Mouse (Mus musculus) midbrain, embryonic 10.5 days (tissue): ENCODE data around the gene Rbms3. TPM values are rescaled to one million over a fixed set of nuclear protein-coding genes. Genes with fewer than 3 reads are reported as not detected.

Experiments used
- DNase-seq: peaks from one replicate; pipeline ENCODE4 v3.0.0-alpha.2; 2017; ENCODE audit warnings: low spot score
- H3K27ac ChIP-seq: fragments of 300-500 bp; sonication (generic); replicated peaks from 2 replicates; pipeline ENCODE4 v1.5.1; 2016; ENCODE audit warnings: mild to moderate bottlenecking
- H3K27me3 ChIP-seq: fragments of 300-500 bp; sonication (generic); 2 replicates; pipeline ENCODE4 v1.6.1; 2016; ENCODE audit warnings: low read depth, mild to moderate bottlenecking; ENCODE audit not compliant: poor library complexity, severe bottlenecking
- H3K36me3 ChIP-seq: fragments of 300-500 bp; sonication (generic); 2 replicates; pipeline ENCODE4 v1.6.1; 2016; ENCODE audit warnings: mild to moderate bottlenecking, moderate library complexity
- H3K4me1 ChIP-seq: fragments of 300-500 bp; sonication (generic); 2 replicates; pipeline ENCODE4 v1.6.1; 2016
- H3K4me3 ChIP-seq: fragments of 300-500 bp; sonication (generic); 2 replicates; pipeline ENCODE4 v1.5.1; 2016; ENCODE audit warnings: mild to moderate bottlenecking, moderate library complexity
- H3K9me3 ChIP-seq: fragments of 300-500 bp; sonication (generic); replicated peaks from 2 replicates; pipeline ENCODE4 v1.6.1; 2016; ENCODE audit warnings: mild to moderate bottlenecking
- WGBS: fragments of 180-500 bp; shearing (Covaris S2); methylation state at CpG from one replicate; pipeline ENCODE4 v1.1.7; 2016; 5-methylcytosine and 5-hydroxymethylcytosine counted together
- polyA plus RNA-seq: library from polyadenylated mRNA; unstranded; fragments of >200 nt; fragmentation: Nextera tagmentation; extraction: Ambion mirVana; gene quantifications from 2 replicates; pipeline ENCODE4 v1.2.1, GENCODE M21; 2016

Rbms3 gene
- polyA plus RNA-seq, 1 experiment from 2014 or later, result 11.4 TPM

- Histone ChIP-seq H3K4me3 (no peak overlapping the region), H3K36me3 (no peaks in the 10 kb centered on the region; the same call in 1 of the 2 replicates), H3K27me3 (no peaks in the 10 kb centered on the region), H3K4me1 (peaks cover 12% of the 10 kb centered on the region), H3K27ac (no peak overlapping the region), H3K9me3 (no peaks in the 10 kb centered on the region; the same call in 1 of the 2 replicates)
- 98% methylated on average over 15 of the region's 15 CpGs for WGBS
- no peak for DNase-seq
Observed at GRCm38 (mm10) chr9:117187116-117188034, 442.3 kb downstream of the Rbms3 start.

- no peak overlapping the region for H3K4me3 ChIP-seq
- H3K9me3 ChIP-seq, result no peaks in the 10 kb centered on the region
- H3K27ac ChIP-seq, result no peak overlapping the region
- WGBS, result 74% methylated on average over 7 of the region's 7 CpGs
- H3K36me3 ChIP-seq, result no peaks in the 10 kb centered on the region; the same call in 1 of the 2 replicates
- H3K27me3 ChIP-seq, result no peaks in the 10 kb centered on the region
- peaks cover 9% of the 10 kb centered on the region for H3K4me1 ChIP-seq
- no peak for DNase-seq
Observed at GRCm38 (mm10) chr9:117180658-117181057, 449.1 kb downstream of the Rbms3 start.

GRCm38 (mm10) chr9:117178366-117178765 lies 451.3 kb downstream of the Rbms3 start:
- Histone ChIP-seq H3K27ac (no peak overlapping the region), H3K9me3 (no peaks in the 10 kb centered on the region), H3K4me1 (peaks cover 19% of the 10 kb centered on the region), H3K36me3 (no peaks in the 10 kb centered on the region; the same call in 1 of the 2 replicates), H3K4me3 (no peak overlapping the region), H3K27me3 (no peaks in the 10 kb centered on the region)
- DNase-seq, result no peak
- WGBS, result 91% methylated on average over 4 of the region's 4 CpGs

GRCm38 (mm10) chr9:117172526-117172925 lies 457.2 kb downstream of the Rbms3 start:
- H3K27me3 ChIP-seq, result no peaks in the 10 kb centered on the region
- no peak for DNase-seq
- WGBS, result 93% methylated on average over 7 of the region's 7 CpGs
- peaks cover 24% of the 10 kb centered on the region for H3K4me1 ChIP-seq
- H3K27ac ChIP-seq, result no peak overlapping the region
- H3K9me3 ChIP-seq, result no peaks in the 10 kb centered on the region
- no peak overlapping the region for H3K4me3 ChIP-seq
- H3K36me3 ChIP-seq, result no peaks in the 10 kb centered on the region

GRCm38 (mm10) chr9:117169196-117169595 lies 460.5 kb downstream of the Rbms3 start:
- DNase-seq, result no peak
- no peaks in the 10 kb centered on the region for H3K27me3 ChIP-seq
- WGBS, result 94% methylated on average over 5 of the region's 5 CpGs

GRCm38 (mm10) chr9:117163143-117163542 lies 466.6 kb downstream of the Rbms3 start:
- Histone ChIP-seq H3K27me3 (no peaks in the 10 kb centered on the region), H3K9me3 (no peaks in the 10 kb centered on the region), H3K36me3 (no peaks in the 10 kb centered on the region), H3K4me3 (no peak overlapping the region; the same call in 1 of the 2 replicates), H3K4me1 (peaks cover 26% of the 10 kb centered on the region), H3K27ac (peak overlapping the region; percentile 74)
- DNase-seq, result peak; percentile 57
- 19% methylated on average over 6 of the region's 6 CpGs for WGBS

More at GRCm38 (mm10) chr9:117169196-117169595, 460.5 kb downstream of the Rbms3 start:
- Histone ChIP-seq H3K4me1 (peaks cover 22% of the 10 kb centered on the region), H3K9me3 (no peaks in the 10 kb centered on the region), H3K4me3 (no peak overlapping the region), H3K36me3 (no peaks in the 10 kb centered on the region), H3K27ac (no peak overlapping the region)

- Histone ChIP-seq H3K27ac (no peak overlapping the region), H3K27me3 (no peaks in the 10 kb centered on the region), H3K4me1 (peaks cover 29% of the 10 kb centered on the region), H3K9me3 (no peaks in the 10 kb centered on the region), H3K4me3 (no peak overlapping the region), H3K36me3 (no peaks in the 10 kb centered on the region)
- 76% methylated on average over 6 of the region's 6 CpGs for WGBS
- DNase-seq, result no peak
Observed at GRCm38 (mm10) chr9:117161150-117161549, 468.6 kb downstream of the Rbms3 start.

- Histone ChIP-seq H3K36me3 (no peaks in the 10 kb centered on the region), H3K4me1 (peaks cover 13% of the 10 kb centered on the region), H3K4me3 (no peak overlapping the region), H3K9me3 (no peaks in the 10 kb centered on the region), H3K27me3 (no peaks in the 10 kb centered on the region), H3K27ac (peak overlapping the region; percentile 13; the same call in 1 of the 2 replicates)
- WGBS, result 78% methylated on average over 9 of the region's 9 CpGs
- DNase-seq, result no peak
Observed at GRCm38 (mm10) chr9:117156330-117156905, 473.3 kb downstream of the Rbms3 start.

- WGBS, result 95% methylated on average over 4 of the region's 4 CpGs
- Histone ChIP-seq H3K36me3 (no peaks in the 10 kb centered on the region), H3K4me3 (no peak overlapping the region), H3K4me1 (peaks cover 13% of the 10 kb centered on the region), H3K27ac (no peak overlapping the region), H3K27me3 (no peaks in the 10 kb centered on the region), H3K9me3 (no peaks in the 10 kb centered on the region)
- DNase-seq, result no peak
Observed at GRCm38 (mm10) chr9:117154590-117154989, 475.1 kb downstream of the Rbms3 start.

GRCm38 (mm10) chr9:117153686-117154274 lies 475.9 kb downstream of the Rbms3 start:
- 76% methylated on average over 20 of the region's 20 CpGs for WGBS
- Histone ChIP-seq H3K27me3 (no peaks in the 10 kb centered on the region), H3K36me3 (no peaks in the 10 kb centered on the region), H3K9me3 (no peaks in the 10 kb centered on the region), H3K4me3 (no peak overlapping the region), H3K27ac (no peak overlapping the region), H3K4me1 (peaks cover 13% of the 10 kb centered on the region)
- no peak for DNase-seq

GRCm38 (mm10) chr9:117151951-117152350 lies 477.8 kb downstream of the Rbms3 start:
- DNase-seq, result no peak
- peaks cover 13% of the 10 kb centered on the region for H3K4me1 ChIP-seq
- no peaks in the 10 kb centered on the region for H3K36me3 ChIP-seq
- H3K27me3 ChIP-seq, result no peaks in the 10 kb centered on the region
- H3K4me3 ChIP-seq, result no peak overlapping the region
- H3K9me3 ChIP-seq, result no peaks in the 10 kb centered on the region
- 88% methylated on average over 3 of the region's 3 CpGs for WGBS
- H3K27ac ChIP-seq, result no peak overlapping the region

- Histone ChIP-seq H3K4me1 (no peaks in the 10 kb centered on the region), H3K9me3 (no peaks in the 10 kb centered on the region), H3K27ac (no peak overlapping the region), H3K27me3 (no peaks in the 10 kb centered on the region), H3K4me3 (no peak overlapping the region), H3K36me3 (no peaks in the 10 kb centered on the region)
- 93% methylated on average over 7 of the region's 7 CpGs for WGBS
- no peak for DNase-seq
Observed at GRCm38 (mm10) chr9:117144057-117144723, 485.5 kb downstream of the Rbms3 start.
